Mouse (Mus musculus): Measurements from ENCODE around the gene Ndufa11. TPM values are rescaled to one million over a fixed set of nuclear protein-coding genes. Genes with fewer than 3 reads are reported as not detected.
A peak's percentile ranks its signal among the peaks of the same experiment; 100 is the strongest.

Gene Ndufa11
- polyA plus RNA-seq, 1 experiment: 907 TPM

DNA sequence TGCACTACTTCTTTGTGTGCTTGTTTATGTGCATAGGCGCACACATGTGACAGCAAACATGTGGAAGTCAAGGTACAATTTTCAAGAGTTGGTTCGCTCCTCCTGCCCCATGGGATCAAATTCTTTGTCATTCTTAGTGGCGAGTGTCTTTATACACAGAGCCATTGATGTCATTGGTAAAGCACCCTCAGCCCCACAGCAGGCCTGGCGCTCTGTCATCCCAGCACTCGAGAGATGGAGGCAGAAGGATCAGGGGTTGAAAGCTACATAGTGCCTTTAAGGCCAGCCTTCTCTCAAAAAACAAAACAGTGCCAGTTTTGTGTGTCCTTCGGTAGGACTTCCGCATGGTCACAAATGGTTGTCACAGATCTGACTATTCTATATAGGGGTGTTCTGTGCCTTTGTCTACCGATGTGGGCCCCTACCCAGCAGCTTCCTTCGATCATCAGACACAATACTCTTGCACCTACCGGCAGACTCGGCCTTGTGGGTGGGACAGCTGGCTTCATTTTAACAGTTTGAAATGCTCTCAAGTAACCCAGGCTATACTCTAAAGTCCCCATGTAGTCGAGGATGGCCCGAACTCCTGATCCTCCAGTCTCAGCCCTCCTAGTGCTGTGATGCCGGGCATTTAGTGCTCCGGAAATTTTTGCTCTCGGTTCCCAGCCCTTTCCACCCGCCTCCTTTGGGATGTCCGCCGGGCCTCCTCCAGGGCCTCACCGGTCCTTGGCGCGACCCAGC, 1.5 kb upstream of the Ndufa11 start:
- no peaks in the 10 kb centered on the region for H3K27me3 ChIP-seq (replicated peaks; ENCODE audit: control insufficient read depth, insufficient read depth, low read length)
- H3K27ac ChIP-seq (ENCODE audit: insufficient read depth, low read depth, low read length): 0 out of 2 replicates have a peak overlapping the region, but pooled peaks have one; percentile 6
- WGBS: 27% methylated on average over 22 of the region's 22 CpGs
- H3K4me3 ChIP-seq (ENCODE audit: insufficient read depth, low read depth, low read length): peak overlapping the region; percentile 75
- H3K36me3 ChIP-seq (ENCODE audit: control insufficient read depth, insufficient read depth, low read length): no peaks in the 10 kb centered on the region
- TF ChIP-seq POLR2A (IDR thresholded peaks at IDR 0.05; ENCODE audit: low read depth, low read length): no peak
- no peak for TF ChIP-seq CTCF (conservative IDR thresholded peaks at IDR 0.05; ENCODE audit: insufficient read depth, insufficient read length, low read depth, low read length)
- DNase-seq: no peak
- H3K4me1 ChIP-seq (ENCODE audit: control insufficient read depth, insufficient read depth, low read length): peaks cover 7% of the 10 kb centered on the region; the same call in 1 of the 2 replicates

DNA sequence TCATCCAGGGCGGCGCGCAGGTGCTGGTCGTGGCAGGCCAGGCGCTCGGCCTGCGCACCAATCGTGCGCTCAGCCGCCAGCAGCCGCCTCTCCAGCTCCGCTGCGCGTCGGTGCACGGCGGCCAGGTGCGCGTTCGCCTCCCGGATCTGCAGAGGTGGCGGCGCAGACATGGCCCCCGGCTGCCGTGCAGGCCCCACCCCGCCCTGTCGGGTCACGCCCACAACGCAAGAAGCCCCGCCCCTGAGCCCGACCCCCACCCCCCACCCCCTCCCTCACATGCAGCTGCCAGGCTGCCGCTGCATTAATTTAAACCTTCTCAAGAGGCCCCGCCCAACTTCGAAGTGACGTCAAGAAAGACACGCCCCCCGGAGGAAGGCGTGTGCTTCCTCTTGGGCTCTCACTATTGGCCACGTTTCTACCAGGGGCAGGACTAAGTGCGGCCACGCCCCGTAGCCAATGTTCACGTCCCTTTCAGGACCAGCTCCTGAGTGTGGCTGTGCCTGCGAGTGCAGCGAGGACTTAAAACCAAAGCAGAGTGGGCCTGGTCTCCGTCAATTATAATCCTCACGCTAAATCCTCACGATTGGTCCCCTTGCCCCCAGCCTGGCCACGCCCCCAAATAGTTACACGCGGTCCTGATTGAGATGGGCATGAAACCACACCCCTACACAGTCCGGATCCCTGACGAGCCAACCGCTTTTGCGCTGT, 758 bp upstream of the Ndufa11 start:
- peak overlapping the region; percentile 61 for H3K27ac ChIP-seq (ENCODE audit: insufficient read depth, low read depth, low read length)
- peak; percentile 99 for DNase-seq
- WGBS: under 1% methylated on average over 46 of the region's 55 CpGs
- H3K27me3 ChIP-seq (replicated peaks; ENCODE audit: control insufficient read depth, insufficient read depth, low read length): no peaks in the 10 kb centered on the region
- no peak for TF ChIP-seq CTCF (conservative IDR thresholded peaks at IDR 0.05; ENCODE audit: insufficient read depth, insufficient read length, low read depth, low read length)
- peak; percentile 77 for TF ChIP-seq POLR2A (IDR thresholded peaks at IDR 0.05; ENCODE audit: low read depth, low read length)
- H3K4me3 ChIP-seq (ENCODE audit: insufficient read depth, low read depth, low read length): peak overlapping the region; percentile 91
- H3K36me3 ChIP-seq (ENCODE audit: control insufficient read depth, insufficient read depth, low read length): no peaks in the 10 kb centered on the region
- H3K4me1 ChIP-seq (ENCODE audit: control insufficient read depth, insufficient read depth, low read length): peaks cover 7% of the 10 kb centered on the region; the same call in 1 of the 2 replicates

DNA sequence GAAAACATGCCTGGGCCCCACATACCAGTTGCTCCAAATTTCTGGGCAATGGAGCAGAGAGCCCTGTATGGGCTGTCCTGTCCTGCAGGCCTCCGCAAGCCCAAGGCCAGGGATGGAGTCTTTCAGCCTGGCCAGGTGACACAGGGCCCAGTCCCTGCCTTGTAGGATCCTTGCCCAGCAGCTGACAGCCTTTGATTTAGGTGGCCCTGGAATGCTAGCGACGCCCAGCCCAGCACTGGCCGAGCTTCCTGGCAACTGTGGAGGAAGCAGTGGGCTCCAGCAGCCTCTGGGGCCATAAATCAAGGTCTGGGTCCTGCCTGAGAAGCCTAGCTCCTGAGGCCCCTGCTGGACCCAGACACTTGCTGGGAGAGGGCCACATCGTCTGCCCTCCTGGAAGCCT, 4.9 kb downstream of the Ndufa11 start:
- H3K4me3 ChIP-seq (ENCODE audit: insufficient read depth, low read depth, low read length): no peak overlapping the region
- H3K36me3 ChIP-seq (ENCODE audit: control insufficient read depth, insufficient read depth, low read length): no peaks in the 10 kb centered on the region
- TF ChIP-seq POLR2A (IDR thresholded peaks at IDR 0.05; ENCODE audit: low read depth, low read length) (no peak), CTCF (conservative IDR thresholded peaks at IDR 0.05; ENCODE audit: insufficient read depth, insufficient read length, low read depth, low read length) (no peak)
- H3K27me3 ChIP-seq (replicated peaks; ENCODE audit: control insufficient read depth, insufficient read depth, low read length): no peaks in the 10 kb centered on the region
- 0 out of 2 replicates have a peak overlapping the region, but pooled peaks have one; percentile 25 for H3K27ac ChIP-seq (ENCODE audit: insufficient read depth, low read depth, low read length)
- no peaks in the 10 kb centered on the region for H3K4me1 ChIP-seq (ENCODE audit: control insufficient read depth, insufficient read depth, low read length)
- WGBS: 35% methylated on average over 5 of the region's 5 CpGs
- DNase-seq: peak; percentile 78

DNA sequence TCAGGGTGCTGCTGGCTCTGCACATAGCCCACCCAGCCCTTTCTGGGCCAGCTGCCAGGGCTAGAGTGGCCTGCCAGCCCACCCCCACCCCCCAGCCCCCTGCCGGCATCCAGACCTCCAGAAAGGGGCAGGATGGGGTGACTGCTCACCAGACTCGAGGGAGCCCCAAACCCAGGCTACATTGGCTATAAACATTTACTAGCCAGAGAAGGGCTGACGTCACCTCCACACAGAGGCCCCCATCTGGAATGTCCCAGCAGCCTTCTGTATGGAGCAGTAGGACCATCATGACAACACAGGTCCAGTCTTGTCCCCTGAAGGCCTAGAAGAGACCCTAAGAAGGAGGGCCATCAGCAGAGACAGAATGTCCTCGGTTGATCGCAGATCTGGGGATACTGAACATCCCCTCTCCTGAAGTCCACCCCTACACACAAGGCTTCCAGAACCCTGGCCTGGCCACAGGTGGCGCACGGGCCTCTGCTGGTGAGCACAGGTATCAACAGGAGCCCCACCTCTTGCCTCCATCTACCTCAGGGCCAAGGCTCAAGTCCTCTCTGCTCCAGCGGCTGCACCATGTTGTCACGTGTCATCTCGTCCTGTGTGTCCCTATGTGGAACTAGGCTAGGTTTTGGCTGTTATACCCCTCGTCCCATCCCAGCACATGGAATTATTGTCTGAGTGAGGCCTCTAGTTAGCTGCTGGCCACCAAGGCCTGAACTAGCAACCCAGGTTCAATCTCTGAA, 6.0 kb downstream of the Ndufa11 start:
- DNase-seq: peak; percentile 12
- H3K36me3 ChIP-seq (ENCODE audit: control insufficient read depth, insufficient read depth, low read length): no peaks in the 10 kb centered on the region
- WGBS: 74% methylated on average over 11 of the region's 11 CpGs
- no peaks in the 10 kb centered on the region for H3K27me3 ChIP-seq (replicated peaks; ENCODE audit: control insufficient read depth, insufficient read depth, low read length)
- H3K4me1 ChIP-seq (ENCODE audit: control insufficient read depth, insufficient read depth, low read length): no peaks in the 10 kb centered on the region
- TF ChIP-seq POLR2A (IDR thresholded peaks at IDR 0.05; ENCODE audit: low read depth, low read length): no peak
- peak; percentile 27; the same call in 1 of the 2 replicates for TF ChIP-seq CTCF (conservative IDR thresholded peaks at IDR 0.05; ENCODE audit: insufficient read depth, insufficient read length, low read depth, low read length)
- H3K27ac ChIP-seq (ENCODE audit: insufficient read depth, low read depth, low read length): no peak overlapping the region
- no peak overlapping the region for H3K4me3 ChIP-seq (ENCODE audit: insufficient read depth, low read depth, low read length)

- Histone ChIP-seq H3K4me3 (ENCODE audit: insufficient read depth, low read depth, low read length) (no peak overlapping the region), H3K4me1 (ENCODE audit: control insufficient read depth, insufficient read depth, low read length) (no peaks in the 10 kb centered on the region), H3K27ac (ENCODE audit: insufficient read depth, low read depth, low read length) (no peak overlapping the region), H3K36me3 (ENCODE audit: control insufficient read depth, insufficient read depth, low read length) (no peaks in the 10 kb centered on the region), H3K27me3 (replicated peaks; ENCODE audit: control insufficient read depth, insufficient read depth, low read length) (no peaks in the 10 kb centered on the region)
- 33% methylated on average over 7 of the region's 7 CpGs for WGBS
- TF ChIP-seq POLR2A (IDR thresholded peaks at IDR 0.05; ENCODE audit: low read depth, low read length) (no peak), CTCF (conservative IDR thresholded peaks at IDR 0.05; ENCODE audit: insufficient read depth, insufficient read length, low read depth, low read length) (no peak)
- DNase-seq: no peak
Measured at GRCm38 (mm10) chr17:56727029-56727649, 9.6 kb downstream of the Ndufa11 start.

- Histone ChIP-seq H3K36me3 (ENCODE audit: control insufficient read depth, insufficient read depth, low read length) (no peaks in the 10 kb centered on the region), H3K4me3 (ENCODE audit: insufficient read depth, low read depth, low read length) (no peak overlapping the region), H3K27me3 (replicated peaks; ENCODE audit: control insufficient read depth, insufficient read depth, low read length) (no peaks in the 10 kb centered on the region), H3K4me1 (ENCODE audit: control insufficient read depth, insufficient read depth, low read length) (no peaks in the 10 kb centered on the region), H3K27ac (ENCODE audit: insufficient read depth, low read depth, low read length) (no peak overlapping the region)
- no peak for TF ChIP-seq CTCF (conservative IDR thresholded peaks at IDR 0.05; ENCODE audit: insufficient read depth, insufficient read length, low read depth, low read length)
- no peak for TF ChIP-seq POLR2A (IDR thresholded peaks at IDR 0.05; ENCODE audit: low read depth, low read length)
- 24% methylated on average over 12 of the region's 12 CpGs for WGBS
- no peak for DNase-seq
Measured at GRCm38 (mm10) chr17:56727659-56728058, 10.1 kb downstream of the Ndufa11 start.

Measured in kidney, adult 2 months (tissue).